Mouse (Mus musculus) monocyte, adult 5-6 weeks (primary cell): ENCODE measurements around the gene Fchsd2. TPM values are rescaled to one million over a fixed set of nuclear protein-coding genes. Genes with fewer than 3 reads are reported as not detected.
A peak's percentile ranks its signal among the peaks of the same experiment; 100 is the strongest.

Source experiments
- ATAC-seq: fragments of 153-309, 156-312 bp; replicated peaks from 2 replicates; pipeline ENCODE4 v1.8.0; 2017; ENCODE audit warnings: mild to moderate bottlenecking; ENCODE audit not compliant: low TSS enrichment, insufficient number of reproducible peaks, severe bottlenecking, poor library complexity, low FRiP score
- total RNA-seq: library from RNA; stranded (forward); fragments of 200-1000, 200-491, 200-594 nt; gene quantifications from 3 replicates; pipeline ENCODE4 v1.2.3, GENCODE M21; 2017

Gene Fchsd2
- 36.7 to 58.4 TPM (median 47.7 TPM) in 3 replicates for total RNA-seq

DNA sequence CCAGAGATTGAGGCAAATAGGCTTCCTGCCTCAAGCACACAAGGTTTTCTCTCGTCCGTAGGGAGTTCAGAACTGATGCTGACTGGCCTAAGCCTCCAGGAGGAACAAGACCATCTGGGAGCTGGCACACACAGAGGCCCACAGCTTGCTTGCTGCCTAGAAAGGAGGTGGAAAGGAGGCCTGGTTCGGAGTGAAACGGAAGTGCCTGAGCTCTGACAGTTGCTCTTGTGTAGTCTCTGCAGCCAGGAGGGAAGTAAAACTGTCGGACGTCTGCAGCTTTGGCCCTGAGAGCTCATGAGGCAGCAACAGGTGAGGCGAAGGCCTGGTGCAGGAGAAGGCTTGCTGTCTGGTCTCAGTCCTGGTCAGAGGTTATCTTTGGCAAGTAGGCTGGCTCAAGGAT lies at the start of gene Fchsd2:
Gene Fchsd2 (plus strand): TSS at position 246 of the 400 bp plus-strand sequence.
- peak; percentile 57 for ATAC-seq

DNA sequence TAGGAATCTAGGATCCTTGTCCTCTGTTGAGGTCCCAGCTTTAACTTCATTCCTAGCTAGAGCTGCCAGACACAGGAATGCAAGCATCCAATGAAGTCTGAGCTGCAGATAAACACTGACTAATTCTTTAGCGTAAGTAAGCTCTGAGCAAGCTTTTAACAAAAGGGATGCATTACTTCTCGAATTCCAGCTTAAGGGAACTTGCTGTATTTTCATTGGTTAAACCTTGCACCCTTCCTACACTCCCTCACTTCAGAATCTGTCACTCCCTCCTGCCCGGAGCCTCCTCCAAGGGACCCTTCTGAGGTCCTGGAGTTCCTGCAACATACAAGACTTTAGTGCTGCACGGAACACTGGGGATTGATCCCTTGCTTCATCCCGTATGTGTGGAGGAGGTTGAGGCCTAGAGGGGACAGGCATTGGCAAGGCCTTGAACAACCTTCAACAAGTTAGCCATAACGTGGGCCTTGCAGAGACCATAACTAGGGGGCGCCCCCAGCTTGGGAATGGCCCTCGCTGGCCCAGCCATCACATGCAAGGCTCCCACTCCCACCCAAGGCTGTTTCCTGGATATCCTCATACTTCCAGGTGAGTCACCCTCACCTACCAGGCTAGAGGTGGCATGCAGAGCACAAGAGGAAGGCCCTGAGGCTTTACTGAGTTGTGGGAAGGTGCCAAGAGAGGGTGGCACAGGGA lies 48.7 kb upstream of the Fchsd2 start:
- no peak for ATAC-seq

GRCm38 (mm10) chr7:101048247-101048646 lies 44.4 kb upstream of the Fchsd2 start:
- ATAC-seq, result no peak

DNA sequence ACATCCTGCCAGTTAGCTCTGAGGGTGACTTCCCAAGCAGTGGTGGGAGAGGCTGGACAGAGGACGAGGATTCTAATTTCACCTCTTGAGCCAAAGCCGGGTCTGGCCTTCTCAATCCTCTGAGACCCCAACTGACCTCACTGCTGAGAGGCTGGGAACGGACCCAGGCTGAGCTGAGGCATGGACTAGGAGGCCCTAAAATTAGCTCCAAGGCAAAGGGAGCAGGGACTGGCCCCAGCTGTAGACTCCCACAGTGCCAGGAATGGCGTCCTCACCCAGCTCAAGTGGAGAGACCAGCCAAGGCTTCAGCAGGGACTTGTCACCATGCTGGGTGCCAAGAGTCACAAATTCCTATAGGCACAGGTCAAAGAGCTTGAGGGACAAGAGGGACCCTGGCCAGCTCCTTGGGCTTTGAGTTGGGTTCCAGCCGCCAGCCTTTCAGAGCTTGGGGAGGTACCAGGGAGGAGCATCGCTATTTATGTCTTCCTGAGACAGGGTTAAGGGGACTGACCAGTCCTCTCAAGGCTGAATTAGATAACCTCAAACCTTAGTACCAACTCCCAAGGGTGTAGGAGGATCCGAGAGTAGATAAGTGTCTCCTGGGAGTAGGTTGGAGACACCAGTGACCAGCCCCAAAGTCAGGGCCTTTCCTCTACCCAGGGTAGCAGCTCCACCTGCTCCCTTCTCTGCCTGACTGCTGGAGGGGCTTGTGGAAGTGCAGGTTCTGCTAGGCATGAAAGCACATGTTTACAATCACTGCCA lies 43.2 kb upstream of the Fchsd2 start:
- ATAC-seq, result no peak

GRCm38 (mm10) chr7:101050724-101051550 lies 41.7 kb upstream of the Fchsd2 start:
- peak; percentile 64 for ATAC-seq

- ATAC-seq, result peak; percentile 75
Observed at GRCm38 (mm10) chr7:101051551-101052221, 41.0 kb upstream of the Fchsd2 start.

GRCm38 (mm10) chr7:101053136-101053535 lies 39.5 kb upstream of the Fchsd2 start:
- no peak for ATAC-seq

DNA sequence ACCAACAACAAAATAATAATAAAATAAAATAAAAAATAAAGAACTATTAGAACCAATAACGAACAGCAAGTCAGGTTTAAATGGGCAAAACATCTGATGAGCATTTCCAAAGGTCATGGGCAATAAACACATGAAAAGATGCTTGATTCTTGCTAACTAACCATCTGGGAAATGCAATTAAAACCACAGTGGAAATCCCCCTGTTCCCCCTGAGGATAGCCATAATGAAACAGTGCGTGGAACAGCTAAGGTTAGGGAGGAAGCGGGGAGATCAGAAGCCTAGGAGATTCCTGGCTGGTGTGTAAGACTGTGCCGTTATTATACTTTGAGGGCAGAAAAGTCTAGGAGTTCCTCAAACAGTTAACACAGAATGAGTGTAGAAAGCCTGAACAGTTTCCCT lies 35.4 kb upstream of the Fchsd2 start:
- ATAC-seq, result no peak

DNA sequence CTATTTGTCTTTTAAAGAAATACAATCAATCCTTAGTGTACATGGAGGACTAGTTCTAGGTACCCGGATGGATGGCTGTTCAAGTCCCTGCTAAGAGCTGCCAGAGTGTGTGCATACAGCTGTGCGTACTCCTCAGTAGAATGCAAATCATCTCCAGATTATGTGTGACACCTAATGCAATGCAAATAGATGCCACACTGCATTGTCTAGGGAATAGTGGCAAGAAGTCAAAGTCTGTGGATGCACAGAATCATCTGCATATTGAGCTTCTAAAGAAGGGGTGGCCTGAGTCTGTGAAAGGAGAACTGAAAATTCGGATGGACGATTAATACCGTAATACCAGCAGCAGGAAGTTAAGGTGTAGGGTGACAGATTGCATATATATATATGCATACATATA lies 33.5 kb upstream of the Fchsd2 start:
- peak; percentile 60 for ATAC-seq

DNA sequence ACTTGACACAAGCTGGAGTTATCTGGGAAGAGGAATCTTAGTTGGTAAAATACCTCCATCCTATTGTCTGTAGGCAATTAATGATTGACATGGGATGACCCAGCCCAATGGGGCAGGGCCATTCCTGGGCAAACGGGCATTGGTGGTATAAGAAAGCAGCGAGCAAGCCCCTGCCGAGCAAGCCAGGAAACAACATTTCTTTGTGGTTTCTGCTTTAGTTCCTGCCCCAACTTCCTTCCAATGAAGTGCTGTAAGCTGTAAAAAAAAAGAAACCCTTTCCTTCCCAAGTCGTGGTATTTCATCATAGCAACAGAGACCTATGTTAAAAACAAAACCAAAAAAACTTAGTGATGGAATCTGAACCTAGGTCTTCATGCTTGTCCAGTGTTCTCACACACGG lies 32.2 kb upstream of the Fchsd2 start:
- peak; percentile 61 for ATAC-seq

DNA sequence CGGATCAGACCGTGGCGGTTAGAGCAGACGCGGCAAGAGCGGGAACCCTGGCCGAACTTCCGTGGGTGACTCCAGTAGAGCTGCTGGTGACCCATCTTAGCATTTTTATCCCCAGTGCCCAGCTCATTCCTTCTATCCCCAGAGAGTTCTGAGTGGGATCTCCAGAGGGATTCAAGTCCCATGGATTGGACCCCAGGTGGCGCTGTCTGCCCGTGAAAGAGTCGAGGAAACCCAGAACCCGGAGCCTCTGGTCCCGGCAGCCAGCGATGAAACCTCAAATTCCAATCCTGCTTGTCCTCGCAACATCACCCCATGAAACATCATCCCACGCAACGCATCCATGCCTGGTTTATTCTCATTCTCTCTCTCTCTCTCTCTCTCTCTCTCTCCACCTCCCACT lies 31.3 kb upstream of the Fchsd2 start:
- ATAC-seq, result no peak

GRCm38 (mm10) chr7:101062246-101062645 lies 30.4 kb upstream of the Fchsd2 start:
- ATAC-seq, result no peak

DNA sequence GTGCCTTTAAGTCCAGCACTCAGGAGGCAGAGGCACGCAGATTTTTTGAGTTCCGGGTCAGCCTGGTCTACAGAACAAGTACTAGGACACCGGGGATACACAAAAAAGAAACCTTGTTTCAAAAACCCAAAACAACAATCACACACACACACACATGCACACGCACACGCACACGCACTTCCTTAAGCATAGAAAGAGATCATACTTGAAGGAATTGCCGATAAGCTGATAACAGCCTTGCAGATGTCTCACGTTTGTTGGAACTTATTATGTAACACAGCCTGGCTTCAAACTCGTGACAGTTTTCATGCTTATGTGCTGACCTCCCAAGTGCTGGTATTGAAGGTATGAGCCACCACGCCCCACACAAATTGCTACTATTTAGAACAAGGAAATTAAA lies 29.1 kb upstream of the Fchsd2 start:
- ATAC-seq, result no peak

GRCm38 (mm10) chr7:101064697-101065688 lies 27.7 kb upstream of the Fchsd2 start:
- no peak for ATAC-seq

DNA sequence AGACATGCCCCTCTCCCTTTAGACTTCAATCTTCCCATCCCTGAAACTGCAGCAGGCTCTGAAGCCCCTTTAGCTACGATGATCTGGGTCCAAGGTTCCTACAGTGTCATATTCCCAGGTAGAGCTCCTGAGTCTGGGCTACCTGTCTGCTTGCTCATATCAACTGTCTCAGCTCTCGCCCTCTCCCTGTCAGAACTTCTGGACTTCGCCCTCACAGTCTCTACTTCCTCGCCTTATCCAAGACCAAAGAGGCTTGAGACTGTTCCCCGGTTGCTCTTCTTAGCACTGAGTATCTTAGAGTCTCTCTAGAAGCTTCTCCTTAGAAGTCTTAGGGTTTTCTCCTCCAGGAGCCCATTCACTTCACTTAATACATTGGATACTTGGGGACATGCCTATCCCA lies 26.7 kb upstream of the Fchsd2 start:
- no peak for ATAC-seq

DNA sequence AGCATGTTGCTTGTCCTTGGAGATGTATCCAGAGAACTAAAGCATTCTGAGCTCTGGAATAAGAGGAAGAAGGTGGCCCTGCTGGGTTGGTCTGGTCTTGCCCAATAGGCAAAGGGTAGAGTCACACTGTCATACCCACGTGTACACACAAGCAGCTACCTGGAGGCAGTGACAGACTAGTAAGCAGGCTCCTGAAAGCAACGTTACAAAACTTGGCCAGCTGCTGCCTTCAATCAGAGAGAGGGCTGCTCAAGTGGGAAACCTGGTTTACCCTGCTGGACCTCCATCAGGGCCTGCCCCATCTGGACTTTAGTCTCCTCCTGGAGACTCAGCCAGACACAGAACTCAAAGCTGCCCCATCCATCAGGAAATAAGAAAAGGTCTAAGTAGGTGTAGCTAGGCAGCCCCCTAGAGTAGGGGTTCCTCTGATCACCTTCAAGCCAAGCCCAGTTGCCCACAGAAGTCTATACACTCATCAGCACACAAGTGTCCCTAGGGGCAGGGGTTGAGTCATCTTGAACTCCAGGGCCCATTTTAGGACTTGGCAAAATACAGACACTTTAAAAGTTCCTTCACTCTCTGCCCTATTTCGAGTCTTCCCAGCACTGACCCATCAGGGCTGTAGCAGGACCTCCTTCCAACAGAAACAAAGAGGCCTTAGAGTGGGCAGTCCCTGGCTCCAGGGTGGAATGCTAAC lies 25.9 kb upstream of the Fchsd2 start:
- ATAC-seq, result peak; percentile 71

DNA sequence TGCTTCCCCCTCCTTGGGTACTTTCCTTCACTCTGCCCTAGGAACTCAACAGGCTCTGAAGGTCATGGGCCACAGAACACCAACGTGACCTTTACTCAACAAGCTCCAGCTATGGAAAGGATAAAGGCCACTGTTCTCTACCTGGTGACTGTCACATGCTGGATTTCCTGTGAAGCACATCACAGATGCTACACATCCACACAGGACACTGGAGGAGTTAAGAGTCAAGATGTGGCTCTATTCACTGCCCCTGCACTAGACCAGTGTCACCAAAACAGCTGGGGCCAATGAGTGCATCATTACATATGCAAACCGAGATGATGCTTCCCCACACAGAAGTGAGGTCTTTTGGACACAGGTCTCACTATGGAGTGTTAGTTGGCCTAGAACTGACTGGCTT lies 25.1 kb upstream of the Fchsd2 start:
- no peak for ATAC-seq
